Comparison of ENCODE assay signal across 9 mouse cellular contexts in genomic region chr1:132040201-132040621, GRCm38 (mm10). TPM values are rescaled to one million over a fixed set of nuclear protein-coding genes. Genes with fewer than 3 reads are reported as not detected.
DNase-seq lines count a peak whose midpoint lies in the region; ATAC-seq and TF ChIP-seq lines count a peak whose summit lies in the region.
"Had no signal": no experiment of that assay in that cellular context is flagged by ENCODE, and none has a peak within 500 bp of the region (broad histone marks: within the 10 kb centered on the region; RNA-seq: fewer than 3 reads in every experiment).

No protein-coding gene starts in this region.

- 27% methylated on average over 9 of the region's 9 CpGs for WGBS in kidney, embryonic 14.5 days

- no peak overlapping the region for H3K4me2 ChIP-seq in kidney, embryonic 14.5 days (replicated peaks; ENCODE audit: low read depth, low read length)

- H3K27ac ChIP-seq in layer of hippocampus, adult 2 months: peak overlapping the region; percentile 48; the same call in 1 of the 2 replicates
- peak overlapping the region; percentile 65 for H3K27ac ChIP-seq in kidney, embryonic 14.5 days (ENCODE audit: low read depth, low read length)
- H3K27ac ChIP-seq: liver, embryonic 14.5 days had no signal

- no peak for TF ChIP-seq CTCF in layer of hippocampus, adult 2 months (conservative IDR thresholded peaks at IDR 0.05)

- H3K27me3 ChIP-seq in kidney, embryonic 14.5 days (ENCODE audit: control insufficient read depth, insufficient read depth, low read length): no peaks in the 10 kb centered on the region

- H3K4me3 ChIP-seq in layer of hippocampus, adult 2 months: no peak overlapping the region
- no peak overlapping the region for H3K4me3 ChIP-seq in kidney, embryonic 14.5 days (ENCODE audit: low read length)

- H3K36me3 ChIP-seq in kidney, embryonic 14.5 days (ENCODE audit: control insufficient read depth, insufficient read depth, low read length): no peaks in the 10 kb centered on the region

- peaks cover 5% of the 10 kb centered on the region; the same call in 1 of the 2 replicates for H3K4me1 ChIP-seq in kidney, embryonic 14.5 days (ENCODE audit: control insufficient read depth, insufficient read depth, low read length)

- no peaks in the 10 kb centered on the region for H3K9me3 ChIP-seq in kidney, embryonic 14.5 days (ENCODE audit: control insufficient read depth, low read length)

- ATAC-seq in kidney, embryonic 14.5 days (ENCODE audit: low FRiP score, low TSS enrichment): no peak
- ATAC-seq in cerebellum, adult (ENCODE audit: insufficient number of reproducible peaks, low FRiP score, low TSS enrichment): no peak
- ATAC-seq in megakaryocyte, adult 5-6 weeks (ENCODE audit: poor library complexity, severe bottlenecking): no peak
- no peak for ATAC-seq in megakaryocyte-erythroid progenitor cell, adult 5-6 weeks (replicated peaks; ENCODE audit: low FRiP score, low TSS enrichment, poor library complexity, severe bottlenecking)

- no peak for DNase-seq in layer of hippocampus, adult 2 months (ENCODE audit: low spot score in 2 of 2)
- DNase-seq in layer of hippocampus, adult 9-11 months: no peak
- DNase-seq in heart, adult 9 months (ENCODE audit: low spot score in 2 of 2): peak; percentile 73 to 85
- DNase-seq in lung, postnatal 25 days (ENCODE audit: low spot score): peak; percentile 54

- H3K9ac ChIP-seq in kidney, embryonic 14.5 days (ENCODE audit: low read depth, low read length): no peak overlapping the region
- H3K9ac ChIP-seq: liver, embryonic 14.5 days had no signal

RNA-seq across cellular contexts. Expression of gene Mfsd4a, which starts 27.7 kb away (rescaled TPM):
- total RNA-seq in layer of hippocampus, adult 2 months (2021): 10 to 100 TPM; 73.9 to 77.9 TPM
- polyA plus RNA-seq in kidney, embryonic 14.5 days (2014; fragmentation: Nextera tagmentation; extraction: Ambion mirVana): 5.4 and 19.7 TPM in 2 replicates
- 0.11 TPM in 1 of 2 replicates, not detected in the other for total RNA-seq in megakaryocyte, adult 5-6 weeks (2015)
- total RNA-seq in megakaryocyte, adult 5-6 weeks (2017): 0.51 and 0.61 TPM in 2 replicates
- 0.40 TPM in 1 of 2 replicates, not detected in the other for total RNA-seq in megakaryocyte-erythroid progenitor cell, adult 5-6 weeks (2014; fragmentation: Nextera tagmentation)
- total RNA-seq in megakaryocyte-erythroid progenitor cell, adult 5-6 weeks (2017): 0.75 and 3.8 TPM in 2 replicates

RNA-seq across cellular contexts. Expression of gene Elk4, which starts 32.8 kb away (rescaled TPM):
- 10 to 100 TPM; 51.8 to 59.2 TPM for total RNA-seq in layer of hippocampus, adult 2 months (2021)
- 35.4 and 37.3 TPM in 2 replicates for polyA plus RNA-seq in kidney, embryonic 14.5 days (2014; fragmentation: Nextera tagmentation; extraction: Ambion mirVana)
- total RNA-seq in megakaryocyte, adult 5-6 weeks (2015): 90.6 and 94.3 TPM in 2 replicates
- total RNA-seq in megakaryocyte, adult 5-6 weeks (2017): 53.1 and 63.6 TPM in 2 replicates
- 97.8 and 135 TPM in 2 replicates for total RNA-seq in megakaryocyte-erythroid progenitor cell, adult 5-6 weeks (2014; fragmentation: Nextera tagmentation)
- 88.1 and 90.9 TPM in 2 replicates for total RNA-seq in megakaryocyte-erythroid progenitor cell, adult 5-6 weeks (2017)

Comparison
In these comparisons a context has a peak if more than half of its experiments do, and no peak if none do; other contexts are left out.
1. DNase-seq: peak in heart, adult 9 months (2 of 2) and lung, postnatal 25 days (single experiment); none in layer of hippocampus, adult 2 months (0 of 2) and layer of hippocampus, adult 9-11 months (single experiment).
2. RNA of gene Mfsd4a, which starts 27.7 kb away (total RNA-seq): 73.9 to 77.9 TPM in layer of hippocampus, adult 2 months; 0.40 to 3.8 TPM in megakaryocyte-erythroid progenitor cell, adult 5-6 weeks and 0.11 to 0.61 TPM in megakaryocyte, adult 5-6 weeks; every median in the first group is over 10 times any median in the second.